Mouse (Mus musculus): ENCODE data around the gene Inf2.

Inf2 gene

GRCm38 (mm10) chr12:112591730-112592129, 3.1 kb downstream of the Inf2 start:
- in situ Hi-C loops (cut with MboI; ENCODE audit: unreplicated experiment in 2 of 2): no loop called here

- in situ Hi-C loops (cut with MboI; ENCODE audit: unreplicated experiment in 2 of 2): no loop called here
Measured at GRCm38 (mm10) chr12:112592985-112593734, 4.6 kb downstream of the Inf2 start.

- in situ Hi-C loops (cut with MboI; ENCODE audit: unreplicated experiment in 2 of 2): no loop called here
Measured at GRCm38 (mm10) chr12:112593951-112594915, 5.6 kb downstream of the Inf2 start.

- in situ Hi-C loops (cut with MboI; ENCODE audit: unreplicated experiment in 2 of 2): no loop called here
Measured at GRCm38 (mm10) chr12:112594989-112595388, 6.4 kb downstream of the Inf2 start.

GRCm38 (mm10) chr12:112595626-112596025, 7.0 kb downstream of the Inf2 start:
- in situ Hi-C loops (cut with MboI; ENCODE audit: unreplicated experiment in 2 of 2): no loop called here

- in situ Hi-C loops (cut with MboI; ENCODE audit: unreplicated experiment in 2 of 2): no loop called here
Measured at GRCm38 (mm10) chr12:112596454-112596853, 7.9 kb downstream of the Inf2 start.

- in situ Hi-C loops (cut with MboI; ENCODE audit: unreplicated experiment in 2 of 2): no loop called here
Measured at GRCm38 (mm10) chr12:112596891-112597500, 8.4 kb downstream of the Inf2 start.

- in situ Hi-C loops (cut with MboI; ENCODE audit: unreplicated experiment in 2 of 2): no loop called here
Measured at GRCm38 (mm10) chr12:112597618-112598017, 9.0 kb downstream of the Inf2 start.

- in situ Hi-C loops (cut with MboI; ENCODE audit: unreplicated experiment in 2 of 2): no loop called here
Measured at GRCm38 (mm10) chr12:112599198-112599597, 10.6 kb downstream of the Inf2 start.

GRCm38 (mm10) chr12:112599942-112600611, 11.5 kb downstream of the Inf2 start:
- in situ Hi-C loops (cut with MboI; ENCODE audit: unreplicated experiment in 2 of 2): loop anchor here in 1 of 2 experiments (10.0 kb wide), 1 partner anchor 485 kb away; no protein-coding TSS in a partner anchor

- in situ Hi-C loops (cut with MboI; ENCODE audit: unreplicated experiment in 2 of 2): loop anchor here in 1 of 2 experiments (10.0 kb wide), 1 partner anchor 489 kb away; no protein-coding TSS in a partner anchor
Measured at GRCm38 (mm10) chr12:112604022-112604421, 15.4 kb downstream of the Inf2 start.

- in situ Hi-C loops (cut with MboI; ENCODE audit: unreplicated experiment in 2 of 2): loop anchor here in 1 of 2 experiments (10.0 kb wide), 1 partner anchor 490 kb away; no protein-coding TSS in a partner anchor
Measured at GRCm38 (mm10) chr12:112604709-112605649, 16.4 kb downstream of the Inf2 start.

GRCm38 (mm10) chr12:112605766-112606165, 17.2 kb downstream of the Inf2 start:
- in situ Hi-C loops (cut with MboI; ENCODE audit: unreplicated experiment in 2 of 2): loop anchor here in 1 of 2 experiments (10.0 kb wide), 1 partner anchor 491 kb away; no protein-coding TSS in a partner anchor

GRCm38 (mm10) chr12:112606998-112607397, 18.4 kb downstream of the Inf2 start:
- in situ Hi-C loops (cut with MboI; ENCODE audit: unreplicated experiment in 2 of 2): loop anchor here in 1 of 2 experiments (10.0 kb wide), 1 partner anchor 492 kb away; no protein-coding TSS in a partner anchor

- in situ Hi-C loops (cut with MboI; ENCODE audit: unreplicated experiment in 2 of 2): loop anchor here in 1 of 2 experiments (10.0 kb wide), 1 partner anchor 494 kb away; no protein-coding TSS in a partner anchor
Measured at GRCm38 (mm10) chr12:112609031-112609430, 20.4 kb downstream of the Inf2 start.

- in situ Hi-C loops (cut with MboI; ENCODE audit: unreplicated experiment in 2 of 2): loop anchor here in 1 of 2 experiments (5.0 to 10.0 kb wide), 2 partner anchors 54 to 1452 kb away; partner anchors contain the start of gene Traf3
Measured at GRCm38 (mm10) chr12:112616668-112617067, 28.1 kb downstream of the Inf2 start.

GRCm38 (mm10) chr12:112617184-112617583, 28.6 kb downstream of the Inf2 start:
- in situ Hi-C loops (cut with MboI; ENCODE audit: unreplicated experiment in 2 of 2): loop anchor here in 1 of 2 experiments (5.0 to 10.0 kb wide), 2 partner anchors 55 to 1452 kb away; partner anchors contain the start of gene Traf3

- in situ Hi-C loops (cut with MboI; ENCODE audit: unreplicated experiment in 2 of 2): loop anchor here in 1 of 2 experiments (5.0 to 10.0 kb wide), 2 partner anchors 56 to 1453 kb away; partner anchors contain the start of gene Traf3
Measured at GRCm38 (mm10) chr12:112617898-112618380, 29.4 kb downstream of the Inf2 start.
